10 mouse cellular contexts compared by ENCODE assay signal in genomic region chr3:107605304-107605703, GRCm38 (mm10). TPM values are rescaled to one million over a fixed set of nuclear protein-coding genes. Genes with fewer than 3 reads are reported as not detected.
A peak's percentile ranks its signal among the peaks of the same experiment; 100 is the strongest.
DNase-seq lines count a peak whose midpoint lies in the region; ATAC-seq and TF ChIP-seq lines count a peak whose summit lies in the region.
"Had no signal": no experiment of that assay in that cellular context is flagged by ENCODE, and none has a peak within 500 bp of the region (broad histone marks: within the 10 kb centered on the region; RNA-seq: fewer than 3 reads in every experiment).

No protein-coding gene starts in this region.

- WGBS in limb, embryonic 11.5 days: 7% methylated on average over 4 of the region's 4 CpGs
- 9% methylated on average over 4 of the region's 4 CpGs for WGBS in neural tube, embryonic 14.5 days

- H3K4me3 ChIP-seq in gastrocnemius, adult 2 months: no peak overlapping the region
- H3K4me3 ChIP-seq in limb, embryonic 11.5 days (ENCODE audit: low read depth, low read length): no peak overlapping the region
- H3K4me3 ChIP-seq in neural tube, embryonic 14.5 days (ENCODE audit: low read depth, low read length): no peak overlapping the region
- H3K4me3 ChIP-seq: neural tube, embryonic 12.5 days had no signal

- H3K4me2 ChIP-seq in limb, embryonic 11.5 days (ENCODE audit: low read depth, severe bottlenecking): no peak overlapping the region
- no peak overlapping the region for H3K4me2 ChIP-seq in neural tube, embryonic 14.5 days (ENCODE audit: low read depth, low read length)
- H3K4me2 ChIP-seq: neural tube, embryonic 12.5 days had no signal

- DNase-seq in left cerebral cortex, adult 18-20 months (ENCODE audit: low spot score in 2 of 2): peak; percentile 45 to 60
- DNase-seq in left cerebral cortex, adult 8-10 months (ENCODE audit: low spot score in 2 of 2): no peak
- peak; percentile 26 for DNase-seq in MN1 (ENCODE audit: low spot score)
- DNase-seq in c-Kit-positive CD71-positive TER-119-positive erythroid progenitor cells, embryonic 14.5 days (ENCODE audit: low spot score): peak; percentile 40
- DNase-seq in gastrocnemius, adult 2 months: peak; percentile 64
- DNase-seq in limb, embryonic 11.5 days (ENCODE audit: low spot score): peak; percentile 77
- peak; percentile 42 to 75 for DNase-seq in urinary bladder, postnatal 4 days (ENCODE audit: low spot score in 2 of 2)

- peak; percentile 42; the same call in 1 of the 2 replicates for ATAC-seq in limb, embryonic 11.5 days (ENCODE audit: insufficient number of reproducible peaks, low FRiP score, low TSS enrichment, low read depth)
- ATAC-seq in neural tube, embryonic 14.5 days (ENCODE audit: low read depth): peak; percentile 47

- no peaks in the 10 kb centered on the region for H3K36me3 ChIP-seq in limb, embryonic 11.5 days (ENCODE audit: control insufficient read depth, insufficient read depth, low read length)
- no peaks in the 10 kb centered on the region for H3K36me3 ChIP-seq in neural tube, embryonic 14.5 days (ENCODE audit: control insufficient read depth, insufficient read depth, low read length)
- H3K36me3 ChIP-seq: neural tube, embryonic 12.5 days had no signal

- H3K4me1 ChIP-seq in limb, embryonic 11.5 days (ENCODE audit: control insufficient read depth, insufficient read depth, low read length): 0 out of 2 replicates have a peak, but pooled peaks cover 3% of the 10 kb centered on the region
- no peaks in the 10 kb centered on the region for H3K4me1 ChIP-seq in neural tube, embryonic 14.5 days (ENCODE audit: control insufficient read depth, insufficient read depth, low read length)
- H3K4me1 ChIP-seq: neural tube, embryonic 12.5 days had no signal

- H3K27me3 ChIP-seq in limb, embryonic 11.5 days (ENCODE audit: control insufficient read depth, insufficient read depth, low read length): 0 out of 2 replicates have a peak, but pooled peaks cover 3% of the 10 kb centered on the region
- H3K27me3 ChIP-seq in neural tube, embryonic 14.5 days (ENCODE audit: control insufficient read depth, insufficient read depth, low read length): no peaks in the 10 kb centered on the region

- no peak overlapping the region for H3K9ac ChIP-seq in limb, embryonic 11.5 days (ENCODE audit: low read length)
- no peak overlapping the region for H3K9ac ChIP-seq in neural tube, embryonic 14.5 days (replicated peaks; ENCODE audit: low read depth, low read length)
- H3K9ac ChIP-seq: neural tube, embryonic 12.5 days had no signal

- no peak overlapping the region for H3K27ac ChIP-seq in gastrocnemius, adult 2 months
- no peak overlapping the region for H3K27ac ChIP-seq in limb, embryonic 11.5 days (replicated peaks; ENCODE audit: low read depth, low read length)
- H3K27ac ChIP-seq in neural tube, embryonic 14.5 days (ENCODE audit: low read depth, low read length): no peak overlapping the region
- H3K27ac ChIP-seq: neural tube, embryonic 12.5 days had no signal

- intact Hi-C loops in gastrocnemius, adult 2 months (cut with DNase I): no loop called here

- H3K9me3 ChIP-seq in limb, embryonic 11.5 days (ENCODE audit: control insufficient read depth, low read length): no peaks in the 10 kb centered on the region
- no peaks in the 10 kb centered on the region for H3K9me3 ChIP-seq in neural tube, embryonic 14.5 days (ENCODE audit: control insufficient read depth, low read length)
- H3K9me3 ChIP-seq: neural tube, embryonic 12.5 days had no signal

- peak; percentile 93 for TF ChIP-seq CTCF in gastrocnemius, adult 2 months (IDR thresholded peaks at IDR 0.05)

RNA-seq across cellular contexts. Expression of gene Alx3, which starts 10.5 kb away (rescaled TPM):
- total RNA-seq in left cerebral cortex, adult 18-20 months (2021): 1 to 10 TPM; 2.0 to 2.5 TPM
- total RNA-seq in left cerebral cortex, adult 8-10 months (2022): 1 to 10 TPM in 2 of 4 experiments, under 1 TPM in 2; 0.53 to 2.4 (median 0.82) TPM
- not detected for total RNA-seq in gastrocnemius, adult 2 months (2021)
- 19.9 and 20.2 TPM in 2 replicates for polyA plus RNA-seq in limb, embryonic 11.5 days (2014; fragmentation: Nextera tagmentation; extraction: Ambion mirVana)
- not detected in 2 replicates for polyA plus RNA-seq in neural tube, embryonic 14.5 days (2014; fragmentation: Nextera tagmentation; extraction: Ambion mirVana)
- polyA plus RNA-seq: gonadal fat pad, adult 2 months had no signal

RNA-seq across cellular contexts. Expression of gene Gm10961, which starts 25.8 kb away (rescaled TPM):
- total RNA-seq in left cerebral cortex, adult 18-20 months (2021): not detected
- not detected for total RNA-seq in left cerebral cortex, adult 8-10 months (2022)
- total RNA-seq in gastrocnemius, adult 2 months (2021): not detected
- not detected in 2 replicates for polyA plus RNA-seq in limb, embryonic 11.5 days (2014; fragmentation: Nextera tagmentation; extraction: Ambion mirVana)
- polyA plus RNA-seq in neural tube, embryonic 14.5 days (2014; fragmentation: Nextera tagmentation; extraction: Ambion mirVana): not detected in 2 replicates
- polyA plus RNA-seq: gonadal fat pad, adult 2 months; neural tube, embryonic 12.5 days had no signal

RNA-seq across cellular contexts. Expression of gene Strip1, which starts 26.2 kb away (rescaled TPM):
- 10 to 100 TPM; 63.9 to 65.4 TPM for total RNA-seq in left cerebral cortex, adult 18-20 months (2021)
- 10 to 100 TPM; 52.3 to 62.6 (median 55.1) TPM for total RNA-seq in left cerebral cortex, adult 8-10 months (2022)
- total RNA-seq in gastrocnemius, adult 2 months (2021): 10 to 100 TPM; 16.6 to 20.4 TPM
- 76.1 and 78.4 TPM in 2 replicates for polyA plus RNA-seq in limb, embryonic 11.5 days (2014; fragmentation: Nextera tagmentation; extraction: Ambion mirVana)
- polyA plus RNA-seq in neural tube, embryonic 14.5 days (2014; fragmentation: Nextera tagmentation; extraction: Ambion mirVana): 157 and 170 TPM in 2 replicates

RNA-seq across cellular contexts. Expression of gene Ubl4b, which starts 50.4 kb away (rescaled TPM):
- not detected for total RNA-seq in left cerebral cortex, adult 18-20 months (2021)
- under 1 TPM in 1 of 4 experiments, not detected in 3; 0.70 TPM for total RNA-seq in left cerebral cortex, adult 8-10 months (2022)
- not detected for total RNA-seq in gastrocnemius, adult 2 months (2021)
- 0.17 and 0.23 TPM in 2 replicates for polyA plus RNA-seq in limb, embryonic 11.5 days (2014; fragmentation: Nextera tagmentation; extraction: Ambion mirVana)
- not detected in 2 replicates for polyA plus RNA-seq in neural tube, embryonic 14.5 days (2014; fragmentation: Nextera tagmentation; extraction: Ambion mirVana)
- polyA plus RNA-seq: neural tube, embryonic 12.5 days had no signal

Comparison
In these comparisons a context has a peak if more than half of its experiments do, and no peak if none do; other contexts are left out.
1. DNase-seq: peak in left cerebral cortex, adult 18-20 months (2 of 2), MN1 (single experiment), c-Kit-positive CD71-positive TER-119-positive erythroid progenitor cells, embryonic 14.5 days (single experiment), gastrocnemius, adult 2 months (single experiment), limb, embryonic 11.5 days (single experiment) and urinary bladder, postnatal 4 days (2 of 2); none in left cerebral cortex, adult 8-10 months (0 of 2).